Mouse (Mus musculus): ENCODE measurements at regions not wholly inside any gene's neighbourhood (a gene's known extent, or its start where the extent isn't known, plus 50 kb on each side); places are given as distances from the start of the nearest gene placed in this dataset.

DNA sequence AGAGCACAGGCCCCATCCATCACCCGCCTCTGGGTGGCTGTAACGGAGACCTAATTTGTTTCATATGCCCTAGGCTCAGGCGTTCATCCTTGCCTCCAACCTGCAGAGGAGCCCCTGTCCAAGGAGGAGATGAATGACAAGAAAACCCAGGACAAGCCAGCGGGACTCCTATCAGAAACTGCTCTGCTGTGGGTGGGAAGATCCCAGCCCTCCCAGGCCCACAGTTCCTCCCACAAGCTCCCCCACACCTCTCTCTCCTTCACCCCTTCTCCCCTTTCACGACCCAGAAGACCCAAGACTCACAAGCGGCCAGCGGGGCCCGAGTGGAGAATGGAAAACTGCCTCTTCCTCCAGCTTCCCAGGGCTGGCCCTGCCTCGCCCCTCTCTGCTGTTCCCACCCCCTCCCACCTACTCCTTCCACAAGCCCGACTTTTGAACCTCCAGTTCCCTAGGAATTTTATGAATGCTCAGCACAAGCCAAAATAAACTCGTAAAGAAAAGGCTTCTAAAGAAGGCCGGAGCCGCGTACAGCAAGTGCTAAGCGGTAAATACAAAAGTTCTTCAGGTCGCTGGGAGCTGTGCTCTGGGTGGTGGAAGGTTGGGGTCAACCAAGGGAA lies 133.1 kb upstream of the Gm12830 start:
- no peak for DNase-seq (ENCODE audit: low read depth, low spot score)
- Histone ChIP-seq H3K27me3 (ENCODE audit: control insufficient read depth in 1 of 2, insufficient read depth in 2 of 2, low read length in 2 of 2) (peaks cover 2 to 8% of the 10 kb centered on the region in 2 experiments), H3K9me3 (replicated peaks; ENCODE audit: insufficient read depth, low read length) (no peaks in the 10 kb centered on the region), H3K79me2 (ENCODE audit: control insufficient read depth, insufficient read depth, low read length, poor library complexity) (no peaks in the 10 kb centered on the region), H3K27ac (ENCODE audit: control insufficient read depth, low read depth, low read length) (no peak overlapping the region), H3K4me1 (ENCODE audit: control insufficient read depth in 1 of 2, insufficient read depth in 2 of 2, low read length in 2 of 2) (no peaks in the 10 kb centered on the region), H3K4me3 (ENCODE audit: control insufficient read depth in 1 of 2, insufficient read depth in 1 of 2, low read depth in 2 of 2, low read length in 2 of 2) (no peak overlapping the region), H3K9ac (ENCODE audit: control insufficient read depth, low read depth, low read length, poor library complexity, severe bottlenecking) (no peak overlapping the region), H3K36me3 (ENCODE audit: control insufficient read depth in 1 of 2, insufficient read depth in 2 of 2, low read length in 2 of 2) (no peaks in the 10 kb centered on the region)
- TF ChIP-seq NRF1 (IDR thresholded peaks at IDR 0.05; ENCODE audit: insufficient read depth, low read depth, low read length, poor library complexity, severe bottlenecking), result no peak
- no peak for TF ChIP-seq UBTF (IDR thresholded peaks at IDR 0.05; ENCODE audit: borderline replicate concordance, insufficient read depth, low read depth, low read length)
- TF ChIP-seq SMC3 (IDR thresholded peaks at IDR 0.05; ENCODE audit: low read depth, low read length), result no peak
- no peak for TF ChIP-seq MAFK (IDR thresholded peaks at IDR 0.05; ENCODE audit: borderline replicate concordance, low read depth, low read length)
- no peak for TF ChIP-seq RCOR1 (IDR thresholded peaks at IDR 0.05; ENCODE audit: low read depth, low read length)
- no peak for TF ChIP-seq MYC (IDR thresholded peaks at IDR 0.05; ENCODE audit: low read depth, low read length)
- TF ChIP-seq TBP (IDR thresholded peaks at IDR 0.05; ENCODE audit: low read depth, low read length), result no peak
- TF ChIP-seq BHLHE40 (IDR thresholded peaks at IDR 0.05; ENCODE audit: borderline replicate concordance, low read depth, low read length), result no peak
- no peak for TF ChIP-seq E2F4 (IDR thresholded peaks at IDR 0.05; ENCODE audit: borderline replicate concordance, low read depth, low read length)
- TF ChIP-seq RAD21 (IDR thresholded peaks at IDR 0.05; ENCODE audit: low read depth, low read length), result no peak
- TF ChIP-seq MAX (IDR thresholded peaks at IDR 0.05; ENCODE audit: low read length), result no peak
- no peak for TF ChIP-seq ZMIZ1 (IDR thresholded peaks at IDR 0.05; ENCODE audit: low read depth, low read length)
- no peak for TF ChIP-seq POLR2AphosphoS5 (IDR thresholded peaks at IDR 0.05; ENCODE audit: borderline replicate concordance, low read depth, low read length)
- no peak for TF ChIP-seq POLR2AphosphoS2 (IDR thresholded peaks at IDR 0.05; ENCODE audit: low read length)
- TF ChIP-seq KAT2A (conservative IDR thresholded peaks at IDR 0.05; ENCODE audit: low read depth, low read length), result no peak

DNA sequence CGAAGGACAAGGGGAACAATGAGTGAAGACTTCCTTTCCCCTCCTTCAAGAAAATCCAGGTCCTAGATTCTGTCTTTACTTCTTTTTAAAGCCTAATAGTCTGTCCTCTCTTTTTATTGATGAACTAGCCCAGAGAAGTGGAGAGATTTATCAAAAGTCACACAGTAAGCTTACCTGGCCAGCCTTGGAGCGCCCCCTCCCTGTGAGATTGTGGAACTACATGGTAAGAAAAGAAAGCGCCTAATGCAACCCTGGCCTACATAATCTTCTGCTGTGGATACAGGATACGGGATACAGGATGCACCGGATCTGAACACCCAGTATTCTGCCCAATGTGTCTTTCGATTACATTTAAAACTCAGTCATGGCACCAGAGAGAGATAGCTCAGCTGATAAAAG lies 132.6 kb upstream of the Gm12830 start:
- Histone ChIP-seq H3K79me2 (ENCODE audit: control insufficient read depth, insufficient read depth, low read length, poor library complexity) (no peaks in the 10 kb centered on the region), H3K4me1 (ENCODE audit: control insufficient read depth in 1 of 2, insufficient read depth in 2 of 2, low read length in 2 of 2) (no peaks in the 10 kb centered on the region), H3K27me3 (ENCODE audit: control insufficient read depth in 1 of 2, insufficient read depth in 2 of 2, low read length in 2 of 2) (peaks cover 2 to 8% of the 10 kb centered on the region in 2 experiments), H3K27ac (ENCODE audit: control insufficient read depth, low read depth, low read length) (no peak overlapping the region), H3K9me3 (replicated peaks; ENCODE audit: insufficient read depth, low read length) (no peaks in the 10 kb centered on the region), H3K9ac (ENCODE audit: control insufficient read depth, low read depth, low read length, poor library complexity, severe bottlenecking) (no peak overlapping the region), H3K36me3 (ENCODE audit: control insufficient read depth in 1 of 2, insufficient read depth in 2 of 2, low read length in 2 of 2) (no peaks in the 10 kb centered on the region), H3K4me3 (ENCODE audit: control insufficient read depth in 1 of 2, insufficient read depth in 1 of 2, low read depth in 2 of 2, low read length in 2 of 2) (no peak overlapping the region)
- TF ChIP-seq MEF2A (IDR thresholded peaks at IDR 0.05; ENCODE audit: extremely low read depth, insufficient replicate concordance, low read depth, low read length, poor library complexity, severe bottlenecking) (no peak), USF2 (IDR thresholded peaks at IDR 0.05; ENCODE audit: borderline replicate concordance in 1 of 2, insufficient read depth in 1 of 2, low read depth in 1 of 2, low read length in 2 of 2) (no peak), ELF1 (IDR thresholded peaks at IDR 0.05; ENCODE audit: low read depth, low read length) (no peak), CTCF (IDR thresholded peaks at IDR 0.05 in 2 of 3, conservative IDR thresholded peaks at IDR 0.05 in 1 of 3; ENCODE audit: control insufficient read depth in 1 of 3, insufficient read depth in 1 of 3, low read depth in 2 of 3, low read length in 3 of 3, poor library complexity in 1 of 3, severe bottlenecking in 1 of 3) (peak; percentile 76 to 92 (median 87)), MAZ (IDR thresholded peaks at IDR 0.05; ENCODE audit: low read depth, low read length) (no peak), SMC3 (IDR thresholded peaks at IDR 0.05; ENCODE audit: low read depth, low read length) (peak; percentile 96), USF1 (IDR thresholded peaks at IDR 0.05; ENCODE audit: low read depth, low read length) (no peak), MXI1 (IDR thresholded peaks at IDR 0.05; ENCODE audit: low read depth, low read length) (no peak), NRF1 (IDR thresholded peaks at IDR 0.05; ENCODE audit: insufficient read depth, low read depth, low read length, poor library complexity, severe bottlenecking) (no peak), ZNF384 (IDR thresholded peaks at IDR 0.05; ENCODE audit: low read depth, low read length) (no peak), ZC3H11A (IDR thresholded peaks at IDR 0.05; ENCODE audit: low read depth, low read length) (peak; percentile 97), RCOR1 (IDR thresholded peaks at IDR 0.05; ENCODE audit: low read depth, low read length) (no peak), ZKSCAN1 (IDR thresholded peaks at IDR 0.05; ENCODE audit: low read depth, low read length) (no peak), POLR2A (IDR thresholded peaks at IDR 0.05; ENCODE audit: control insufficient read depth in 1 of 2, insufficient read depth in 1 of 2, low read depth in 1 of 2, low read length in 2 of 2, poor library complexity in 1 of 2) (no peak), HCFC1 (IDR thresholded peaks at IDR 0.05; ENCODE audit: low read depth, low read length) (no peak), TAL1 (IDR thresholded peaks at IDR 0.05; ENCODE audit: low read length) (no peak), UBTF (IDR thresholded peaks at IDR 0.05; ENCODE audit: borderline replicate concordance, insufficient read depth, low read depth, low read length) (no peak), RAD21 (IDR thresholded peaks at IDR 0.05; ENCODE audit: low read depth, low read length) (peak; percentile 94), TBP (IDR thresholded peaks at IDR 0.05; ENCODE audit: low read depth, low read length) (no peak), JUND (IDR thresholded peaks at IDR 0.05; ENCODE audit: low read depth, low read length) (no peak), MYB (IDR thresholded peaks at IDR 0.05; ENCODE audit: low read depth, low read length) (no peak)
- peak; percentile 68 for DNase-seq (ENCODE audit: low read depth, low spot score)

All from MEL (cell line).